Mouse (Mus musculus): ENCODE results near the gene Csl.

DNA sequence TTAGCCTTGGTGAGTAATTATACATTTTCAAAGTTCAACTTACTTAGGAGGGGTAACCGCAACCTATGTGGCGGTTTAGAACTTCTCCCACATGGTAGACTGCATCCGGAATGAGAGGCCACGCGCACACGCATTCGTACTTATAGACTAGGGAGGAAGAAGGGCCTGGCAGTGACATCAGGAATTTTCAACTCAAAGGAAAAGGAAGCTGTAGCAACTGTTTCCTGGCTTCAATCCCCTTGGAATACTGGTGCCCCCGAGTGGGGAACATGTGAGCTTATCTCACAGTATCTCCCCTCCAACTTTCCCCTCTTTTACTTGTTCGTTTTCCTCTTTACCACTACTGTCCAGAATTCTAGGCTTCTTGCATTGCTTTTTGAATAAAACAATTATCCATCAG lies at the start of gene Csl:
- TF ChIP-seq CTCF (IDR thresholded peaks at IDR 0.05; ENCODE audit: control insufficient read depth, insufficient read depth, insufficient read length) (no peak), MAX (IDR thresholded peaks at IDR 0.05) (no peak), MYOD1 (IDR thresholded peaks at IDR 0.05; ENCODE audit: control insufficient read depth, insufficient read length, low read depth) (no peak)

Measured in C2C12 (cell line).